Mouse (Mus musculus): ENCODE measurements around the gene Rcn3. TPM values are rescaled to one million over a fixed set of nuclear protein-coding genes. Genes with fewer than 3 reads are reported as not detected.

The Rcn3 gene
- total RNA-seq, 1 experiment = 137 TPM

GRCm38 (mm10) chr7:45076501-45076900 lies 15.5 kb downstream of the Rcn3 start:
- peaks cover 24% of the 10 kb centered on the region for H3K36me3 ChIP-seq (ENCODE audit: control insufficient read depth, insufficient read depth, low read length, poor library complexity, severe bottlenecking)
- H3K27ac ChIP-seq (ENCODE audit: insufficient read depth, low read depth, low read length, poor library complexity, severe bottlenecking) = no peak overlapping the region
- H3K9ac ChIP-seq (ENCODE audit: insufficient read depth, low read depth, low read length, poor library complexity, severe bottlenecking) = peak overlapping the region; percentile 16; the same call in 1 of the 2 replicates
- DNase-seq (ENCODE audit: low read depth, low spot score) = no peak
- H3K9me3 ChIP-seq (ENCODE audit: control insufficient read depth, insufficient read depth, low read depth, low read length) = no peaks in the 10 kb centered on the region
- no peak for TF ChIP-seq HCFC1 (IDR thresholded peaks at IDR 0.05; ENCODE audit: borderline replicate concordance, insufficient read depth, low read length)
- TF ChIP-seq ZC3H11A (IDR thresholded peaks at IDR 0.05; ENCODE audit: borderline replicate concordance, low read depth, low read length) = no peak
- TF ChIP-seq MAFK (IDR thresholded peaks at IDR 0.05; ENCODE audit: insufficient read depth, low read depth, low read length) = no peak
- no peak for TF ChIP-seq CHD2 (IDR thresholded peaks at IDR 0.05; ENCODE audit: low read depth, low read length)
- H3K4me1 ChIP-seq (ENCODE audit: control insufficient read depth in 2 of 2, insufficient read depth in 2 of 2, low read length in 2 of 2, poor library complexity in 1 of 2) = peaks cover 5 to 27% of the 10 kb centered on the region in 2 experiments; a peak in 3 of 4 replicates
- peak overlapping the region in 1 of 2 experiments; percentile 41; a peak in 1 of 4 replicates for H3K4me3 ChIP-seq (ENCODE audit: insufficient read depth in 1 of 2, low read depth in 1 of 2, low read length in 2 of 2, poor library complexity in 1 of 2, severe bottlenecking in 1 of 2)
- in situ Hi-C loops (cut with MboI; ENCODE audit: low sequenced_read_pairs in 2 of 2, unreplicated experiment in 2 of 2) = loop anchor here in 1 of 2 experiments (5.0 kb wide), 1 partner anchor 56 kb away; no protein-coding TSS in a partner anchor

DNA sequence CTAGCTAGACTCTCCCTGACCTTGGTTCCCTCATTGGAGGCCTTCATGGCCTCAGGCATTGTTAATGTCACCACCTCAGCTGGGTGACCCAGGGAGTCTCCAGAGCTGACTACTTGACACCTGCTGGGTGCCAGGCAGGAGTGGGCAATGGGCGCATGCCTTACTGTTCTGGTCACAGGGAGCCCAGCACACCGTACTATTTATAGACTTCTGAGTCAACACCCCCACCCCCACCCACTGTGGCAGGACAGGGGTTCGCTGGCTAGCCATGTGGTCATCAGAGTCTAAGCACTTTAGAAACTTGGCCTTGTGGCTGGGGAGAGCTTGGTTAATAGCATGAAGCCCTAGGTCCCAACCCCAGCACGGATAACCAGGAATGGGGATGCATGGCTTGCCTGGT lies 16.6 kb downstream of the Rcn3 start:
- Histone ChIP-seq H3K4me1 (ENCODE audit: control insufficient read depth in 2 of 2, insufficient read depth in 2 of 2, low read length in 2 of 2, poor library complexity in 1 of 2) (peaks cover 5 to 25% of the 10 kb centered on the region in 2 experiments; a peak in 3 of 4 replicates), H3K4me3 (ENCODE audit: insufficient read depth in 1 of 2, low read depth in 1 of 2, low read length in 2 of 2, poor library complexity in 1 of 2, severe bottlenecking in 1 of 2) (no peak overlapping the region), H3K9ac (ENCODE audit: insufficient read depth, low read depth, low read length, poor library complexity, severe bottlenecking) (no peak overlapping the region), H3K9me3 (ENCODE audit: control insufficient read depth, insufficient read depth, low read depth, low read length) (no peaks in the 10 kb centered on the region), H3K27ac (ENCODE audit: insufficient read depth, low read depth, low read length, poor library complexity, severe bottlenecking) (no peak overlapping the region), H3K36me3 (ENCODE audit: control insufficient read depth, insufficient read depth, low read length, poor library complexity, severe bottlenecking) (peaks cover 24% of the 10 kb centered on the region)
- DNase-seq (ENCODE audit: low read depth, low spot score) = no peak
- TF ChIP-seq MAFK (IDR thresholded peaks at IDR 0.05; ENCODE audit: insufficient read depth, low read depth, low read length) (no peak), CHD2 (IDR thresholded peaks at IDR 0.05; ENCODE audit: low read depth, low read length) (no peak), HCFC1 (IDR thresholded peaks at IDR 0.05; ENCODE audit: borderline replicate concordance, insufficient read depth, low read length) (no peak), ZNF384 (IDR thresholded peaks at IDR 0.05; ENCODE audit: low read depth, low read length) (no peak), ZC3H11A (IDR thresholded peaks at IDR 0.05; ENCODE audit: borderline replicate concordance, low read depth, low read length) (no peak)
- in situ Hi-C loops (cut with MboI; ENCODE audit: low sequenced_read_pairs in 2 of 2, unreplicated experiment in 2 of 2) = loop anchor here in 1 of 2 experiments (5.0 kb wide), 1 partner anchor 57 kb away; no protein-coding TSS in a partner anchor

- H3K4me1 ChIP-seq (ENCODE audit: control insufficient read depth in 2 of 2, insufficient read depth in 2 of 2, low read length in 2 of 2, poor library complexity in 1 of 2) = peaks cover 5 to 25% of the 10 kb centered on the region in 2 experiments; a peak in 3 of 4 replicates
- in situ Hi-C loops (cut with MboI; ENCODE audit: low sequenced_read_pairs in 2 of 2, unreplicated experiment in 2 of 2) = no loop called here
- no peaks in the 10 kb centered on the region for H3K9me3 ChIP-seq (ENCODE audit: control insufficient read depth, insufficient read depth, low read depth, low read length)
- DNase-seq (ENCODE audit: low read depth, low spot score) = no peak
- no peak overlapping the region for H3K27ac ChIP-seq (ENCODE audit: insufficient read depth, low read depth, low read length, poor library complexity, severe bottlenecking)
- TF ChIP-seq ZC3H11A (IDR thresholded peaks at IDR 0.05; ENCODE audit: borderline replicate concordance, low read depth, low read length) (no peak), CHD2 (IDR thresholded peaks at IDR 0.05; ENCODE audit: low read depth, low read length) (no peak), MAFK (IDR thresholded peaks at IDR 0.05; ENCODE audit: insufficient read depth, low read depth, low read length) (no peak), ZNF384 (IDR thresholded peaks at IDR 0.05; ENCODE audit: low read depth, low read length) (no peak), HCFC1 (IDR thresholded peaks at IDR 0.05; ENCODE audit: borderline replicate concordance, insufficient read depth, low read length) (no peak)
- no peak overlapping the region for H3K9ac ChIP-seq (ENCODE audit: insufficient read depth, low read depth, low read length, poor library complexity, severe bottlenecking)
- H3K4me3 ChIP-seq (ENCODE audit: insufficient read depth in 1 of 2, low read depth in 1 of 2, low read length in 2 of 2, poor library complexity in 1 of 2, severe bottlenecking in 1 of 2) = peak overlapping the region in 1 of 2 experiments; percentile 3; a peak in 1 of 4 replicates
- H3K36me3 ChIP-seq (ENCODE audit: control insufficient read depth, insufficient read depth, low read length, poor library complexity, severe bottlenecking) = peaks cover 24% of the 10 kb centered on the region
These were observed 18.1 kb downstream of the Rcn3 start for GRCm38 (mm10) chr7:45073949-45074348.

- H3K9me3 ChIP-seq (ENCODE audit: control insufficient read depth, insufficient read depth, low read depth, low read length) = no peaks in the 10 kb centered on the region
- no peak overlapping the region for H3K9ac ChIP-seq (ENCODE audit: insufficient read depth, low read depth, low read length, poor library complexity, severe bottlenecking)
- TF ChIP-seq CHD2 (IDR thresholded peaks at IDR 0.05; ENCODE audit: low read depth, low read length) (no peak), ZNF384 (IDR thresholded peaks at IDR 0.05; ENCODE audit: low read depth, low read length) (no peak), ZC3H11A (IDR thresholded peaks at IDR 0.05; ENCODE audit: borderline replicate concordance, low read depth, low read length) (no peak), HCFC1 (IDR thresholded peaks at IDR 0.05; ENCODE audit: borderline replicate concordance, insufficient read depth, low read length) (no peak), MAFK (IDR thresholded peaks at IDR 0.05; ENCODE audit: insufficient read depth, low read depth, low read length) (no peak)
- no peak for DNase-seq (ENCODE audit: low read depth, low spot score)
- peaks cover 24% of the 10 kb centered on the region for H3K36me3 ChIP-seq (ENCODE audit: control insufficient read depth, insufficient read depth, low read length, poor library complexity, severe bottlenecking)
- peaks cover 5 to 25% of the 10 kb centered on the region in 2 experiments; a peak in 3 of 4 replicates for H3K4me1 ChIP-seq (ENCODE audit: control insufficient read depth in 2 of 2, insufficient read depth in 2 of 2, low read length in 2 of 2, poor library complexity in 1 of 2)
- no peak overlapping the region for H3K27ac ChIP-seq (ENCODE audit: insufficient read depth, low read depth, low read length, poor library complexity, severe bottlenecking)
- in situ Hi-C loops (cut with MboI; ENCODE audit: low sequenced_read_pairs in 2 of 2, unreplicated experiment in 2 of 2) = no loop called here
- H3K4me3 ChIP-seq (ENCODE audit: insufficient read depth in 1 of 2, low read depth in 1 of 2, low read length in 2 of 2, poor library complexity in 1 of 2, severe bottlenecking in 1 of 2) = no peak overlapping the region
These were observed 18.8 kb downstream of the Rcn3 start for GRCm38 (mm10) chr7:45073171-45073707.
